Mouse (Mus musculus): ENCODE measurements around the gene Mcm10.

Gene Mcm10

DNA sequence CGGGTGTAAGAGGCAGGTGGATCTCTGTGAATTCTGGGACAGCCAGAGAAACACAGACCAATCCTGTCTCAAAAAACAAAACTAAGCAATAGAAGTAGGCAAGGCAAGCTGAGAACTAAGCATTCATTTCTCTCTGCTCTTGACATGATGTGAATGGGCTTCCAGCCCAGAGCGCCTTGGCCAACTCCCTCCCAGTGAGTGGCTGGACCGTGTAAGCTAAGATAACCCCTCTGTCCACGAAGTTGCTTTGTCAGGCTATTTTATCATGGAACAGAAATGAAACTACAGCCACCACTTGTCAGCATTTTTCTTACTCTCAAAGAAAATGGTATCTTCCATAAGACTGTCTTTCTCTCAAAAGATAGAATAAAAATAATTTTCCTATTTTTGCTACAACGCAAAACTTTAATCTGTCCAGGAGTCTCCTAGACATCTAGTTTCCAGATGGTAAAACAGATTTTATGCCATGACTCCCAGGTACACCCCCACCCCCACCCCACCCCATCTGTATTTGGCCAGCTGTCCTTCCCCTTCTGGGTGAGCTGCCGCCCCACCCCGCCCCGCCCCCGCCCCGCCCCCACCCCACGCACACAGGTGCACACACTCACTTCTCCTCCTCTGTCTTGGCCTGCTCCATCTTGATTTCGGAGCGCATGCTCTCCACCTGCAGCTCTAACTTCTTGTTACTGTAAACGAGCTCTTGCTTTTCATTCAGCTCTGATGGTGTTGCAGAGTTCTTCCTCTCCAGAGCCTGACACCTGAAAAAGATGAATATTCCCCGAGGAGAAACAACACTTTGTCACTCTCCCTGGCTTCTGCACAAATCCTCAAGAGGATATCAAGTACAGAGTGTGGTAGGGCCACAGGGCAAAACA lies 21.2 kb upstream of the Mcm10 start:
- no peak for DNase-seq (ENCODE audit: extremely low read depth, low read depth)

DNA sequence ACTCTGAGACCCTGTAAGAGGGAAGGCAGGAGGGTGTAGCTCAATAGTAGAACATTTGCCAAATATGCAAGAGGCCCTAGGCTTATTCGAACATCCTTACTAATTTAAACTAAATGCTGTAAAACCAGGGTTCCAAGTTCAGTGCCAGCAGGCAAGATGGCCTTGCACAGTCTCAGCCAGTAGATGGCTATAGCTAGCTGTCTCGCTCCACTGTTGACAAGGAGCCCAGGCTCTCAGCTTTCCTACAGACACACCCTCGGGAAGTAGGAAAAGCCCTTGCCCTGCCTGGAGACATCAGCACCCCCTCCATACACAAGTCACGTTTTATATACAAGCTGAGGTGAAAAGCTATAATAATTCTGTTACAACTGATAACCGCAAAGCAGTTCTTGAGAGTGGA lies 20.1 kb upstream of the Mcm10 start:
- DNase-seq (ENCODE audit: extremely low read depth, low read depth) = no peak

DNA sequence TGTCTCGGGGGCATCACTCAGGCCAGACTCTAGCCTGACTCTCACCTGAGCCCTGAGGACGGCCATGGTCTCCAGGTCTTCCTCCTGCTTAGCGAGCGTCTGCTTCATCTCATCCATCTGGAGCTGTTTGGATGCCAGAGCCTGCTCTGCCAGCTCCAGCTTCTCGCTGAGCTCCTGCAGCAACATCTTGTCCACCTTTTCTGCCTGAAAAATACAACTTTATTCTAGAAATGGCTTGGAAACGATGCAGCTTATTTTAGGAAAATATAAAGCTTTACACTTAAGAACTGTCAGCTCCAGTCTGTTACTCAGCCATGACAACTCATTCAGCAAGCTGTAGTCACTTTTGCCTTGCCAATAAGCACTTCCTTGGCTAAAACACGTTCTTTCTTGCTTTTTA lies 18.6 kb upstream of the Mcm10 start:
- no peak for DNase-seq (ENCODE audit: extremely low read depth, low read depth)

DNA sequence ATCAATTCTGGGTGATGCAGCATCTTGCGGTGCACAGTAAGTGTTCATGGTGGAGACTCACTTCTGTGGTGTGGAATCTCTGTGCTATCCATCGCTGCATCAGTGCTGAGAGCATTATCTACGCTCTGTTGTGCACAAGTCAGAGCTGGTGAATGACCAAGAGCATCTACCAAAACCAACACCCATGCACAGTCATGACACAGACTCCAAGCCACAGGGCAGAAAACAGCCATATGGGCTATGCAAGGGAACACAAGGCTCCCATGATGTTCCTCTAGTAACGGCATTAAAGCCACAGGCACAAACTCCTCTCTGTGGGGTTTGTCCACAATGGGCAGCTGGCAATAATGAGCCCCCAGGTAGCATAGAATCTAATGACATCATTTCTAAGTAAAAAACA lies 17.2 kb upstream of the Mcm10 start:
- no peak for DNase-seq (ENCODE audit: extremely low read depth, low read depth)

DNA sequence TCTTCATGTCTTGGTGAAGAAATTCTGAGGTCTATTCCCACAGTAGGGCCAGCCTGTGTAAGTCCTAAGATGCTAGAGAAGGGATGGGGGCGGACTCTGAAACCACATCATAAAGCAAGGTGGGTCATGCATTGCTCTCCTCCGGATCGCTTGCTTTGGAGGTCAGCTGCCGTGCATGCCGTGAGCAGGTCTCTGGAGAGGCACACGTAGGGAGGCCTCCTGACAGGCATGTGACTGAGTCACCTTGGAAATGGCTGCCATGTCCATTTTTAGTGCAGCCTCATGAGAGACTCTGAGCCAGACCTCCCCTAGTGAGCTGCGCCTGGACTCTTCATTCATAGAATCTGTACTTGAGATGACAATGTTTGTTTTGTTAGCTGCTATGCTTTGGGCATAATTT lies 15.5 kb upstream of the Mcm10 start:
- DNase-seq (ENCODE audit: extremely low read depth, low read depth) = no peak

DNA sequence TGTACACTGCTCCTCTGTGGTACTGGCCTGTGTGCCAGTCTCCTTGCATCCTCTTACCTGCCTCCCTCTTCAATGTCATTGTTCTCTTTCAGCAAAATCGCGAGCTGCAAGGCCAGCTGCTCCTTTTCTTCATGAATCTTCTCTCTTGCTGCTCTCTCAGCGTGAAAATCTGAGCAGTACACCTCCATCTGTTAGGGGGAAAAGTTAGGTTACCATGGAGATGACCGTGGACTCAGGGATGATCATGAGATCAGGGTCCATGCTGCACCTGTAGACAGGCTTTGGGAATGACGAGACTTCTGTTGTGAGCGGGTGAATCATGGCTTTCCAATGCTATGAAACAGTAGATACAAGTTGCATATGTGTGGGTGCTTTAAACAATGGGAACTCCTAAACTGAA lies 14.5 kb upstream of the Mcm10 start:
- no peak for DNase-seq (ENCODE audit: extremely low read depth, low read depth)

DNA sequence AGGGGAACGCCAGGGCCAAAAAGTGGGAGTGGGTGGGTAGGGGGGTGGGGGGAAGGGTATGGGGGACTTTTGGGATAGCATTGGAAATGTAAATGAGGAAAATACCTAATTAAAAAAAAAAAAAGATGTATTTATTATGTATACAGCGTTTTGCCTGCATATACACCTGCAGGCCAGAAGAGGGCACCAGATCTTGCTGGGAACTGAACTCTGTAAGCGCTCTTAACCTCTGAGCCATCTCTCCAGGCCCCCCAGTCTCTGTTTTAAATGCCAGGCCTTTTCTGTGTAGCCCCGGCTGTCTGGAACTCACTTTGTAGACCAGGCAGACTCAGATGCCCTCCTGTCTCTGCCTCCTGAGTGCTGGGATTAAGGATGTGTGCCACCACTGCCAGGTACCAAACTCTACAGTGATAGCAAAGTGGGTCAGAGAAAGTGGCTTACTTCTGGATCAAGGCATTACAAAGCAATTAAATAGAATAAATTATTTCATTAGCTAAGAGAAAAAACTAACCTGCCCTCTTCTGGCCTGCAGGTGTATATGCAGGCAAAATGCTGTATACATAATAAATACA lies 12.7 kb upstream of the Mcm10 start:
- DNase-seq (ENCODE audit: extremely low read depth, low read depth) = no peak

DNA sequence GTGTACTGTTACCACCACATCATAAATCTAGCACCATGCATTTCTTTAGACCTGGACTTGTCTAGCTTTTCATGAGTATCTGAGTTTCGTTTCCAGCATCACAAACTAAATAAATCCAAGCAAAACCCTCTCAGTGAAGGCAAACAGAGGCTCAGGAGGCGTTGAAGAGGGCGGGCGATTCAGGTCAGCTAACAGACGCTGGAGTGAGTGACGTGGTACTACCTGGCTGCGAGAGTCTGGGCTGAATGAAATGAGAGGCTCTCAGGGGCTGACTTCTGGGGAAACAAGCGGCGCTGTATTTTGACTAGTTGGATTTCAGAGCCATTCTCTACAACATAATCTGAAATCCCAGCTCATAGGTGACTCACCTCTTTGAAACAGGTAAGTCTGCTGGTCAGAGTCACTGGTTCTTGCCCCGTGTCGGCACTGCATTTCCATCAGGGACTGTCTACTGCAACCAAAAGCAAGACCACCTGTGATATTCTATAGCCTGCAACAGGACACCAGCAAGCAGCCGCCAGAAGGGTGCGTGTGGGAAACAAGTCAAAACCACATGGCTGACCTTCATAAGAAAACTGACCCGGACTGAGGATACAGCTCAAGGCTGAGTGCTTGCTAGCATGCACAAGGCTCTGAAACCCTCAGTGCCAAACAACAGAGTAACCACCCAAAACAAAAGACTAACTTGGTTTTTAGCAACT lies 11.3 kb upstream of the Mcm10 start:
- DNase-seq (ENCODE audit: extremely low read depth, low read depth) = no peak

DNA sequence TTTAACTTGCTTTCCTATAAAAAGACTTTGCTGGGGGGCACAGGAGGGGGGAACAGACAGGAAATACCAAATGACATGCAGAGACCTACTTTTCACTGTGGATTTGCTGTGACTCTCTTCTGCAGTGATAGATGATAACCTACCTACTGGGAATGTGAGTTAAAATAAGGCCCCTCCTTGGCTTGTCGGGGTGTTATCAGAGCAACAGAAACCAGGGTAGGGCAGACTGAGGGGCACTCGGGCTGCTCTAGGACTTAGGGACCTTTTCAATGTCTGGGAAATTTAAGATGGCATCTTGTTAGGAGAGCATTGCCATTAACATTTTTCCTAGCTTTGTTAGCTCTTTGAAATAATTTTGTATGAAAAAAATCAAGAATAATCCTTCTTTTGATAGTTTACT lies 10.7 kb upstream of the Mcm10 start:
- no peak for DNase-seq (ENCODE audit: extremely low read depth, low read depth)

DNA sequence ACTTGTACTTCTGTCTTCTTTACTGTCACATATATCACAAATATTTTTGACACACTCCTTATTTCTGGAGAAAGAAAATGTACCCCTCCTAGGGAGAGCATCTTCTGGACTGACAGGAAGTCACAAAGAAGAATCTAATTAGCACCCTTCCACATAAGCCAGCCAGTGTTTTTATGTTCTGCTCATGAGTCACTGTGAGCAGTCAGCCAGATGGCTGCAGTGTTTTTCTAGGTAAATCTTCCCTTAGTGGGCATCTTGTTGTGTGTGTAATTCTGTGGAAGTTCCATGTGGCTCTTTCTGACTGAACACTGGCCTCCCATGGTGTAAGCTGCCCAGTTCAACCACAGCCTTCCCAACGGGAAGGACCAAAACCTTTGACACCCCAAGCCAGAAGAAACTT lies 7.1 kb upstream of the Mcm10 start:
- no peak for DNase-seq (ENCODE audit: extremely low read depth, low read depth)

DNA sequence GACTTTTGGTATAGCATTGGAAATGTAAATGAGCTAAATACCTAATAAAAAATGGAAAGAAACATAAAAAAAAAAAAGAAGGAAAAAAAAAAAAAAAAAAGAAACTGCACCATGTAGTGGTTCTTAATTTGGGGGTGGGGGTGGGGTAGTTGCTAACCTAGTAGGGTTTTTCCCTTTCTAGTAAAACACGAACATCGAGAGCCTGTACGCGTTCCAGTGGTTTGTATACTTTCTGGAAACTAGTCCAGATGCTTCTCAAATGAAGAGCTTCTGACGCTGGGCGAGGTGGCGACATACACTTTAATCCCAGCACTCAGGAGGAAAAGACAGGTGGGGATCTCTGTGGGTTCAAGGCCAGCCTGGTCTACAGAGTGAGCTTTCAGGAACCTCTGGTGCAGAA lies 4.3 kb upstream of the Mcm10 start:
- no peak for DNase-seq (ENCODE audit: extremely low read depth, low read depth)

DNA sequence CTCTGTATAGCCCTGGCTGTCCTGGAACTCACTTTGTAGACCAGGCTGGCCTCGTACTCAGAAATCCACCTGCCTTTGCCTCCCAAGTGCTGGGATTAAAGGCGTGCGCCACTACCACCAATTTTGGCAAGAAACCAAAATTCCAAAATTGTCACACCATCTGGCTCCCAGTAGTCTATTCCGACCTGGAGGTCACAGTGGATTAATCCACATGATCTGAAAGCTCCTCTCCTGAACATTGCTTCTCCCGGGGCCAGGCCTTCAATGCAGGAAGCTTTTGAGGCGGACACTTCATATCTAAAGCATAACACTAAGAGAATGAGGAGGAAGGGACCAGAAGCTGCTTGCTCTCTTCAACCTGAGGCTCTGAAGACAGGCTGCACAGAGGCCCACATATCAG lies 2.9 kb upstream of the Mcm10 start:
- DNase-seq (ENCODE audit: extremely low read depth, low read depth) = no peak

DNA sequence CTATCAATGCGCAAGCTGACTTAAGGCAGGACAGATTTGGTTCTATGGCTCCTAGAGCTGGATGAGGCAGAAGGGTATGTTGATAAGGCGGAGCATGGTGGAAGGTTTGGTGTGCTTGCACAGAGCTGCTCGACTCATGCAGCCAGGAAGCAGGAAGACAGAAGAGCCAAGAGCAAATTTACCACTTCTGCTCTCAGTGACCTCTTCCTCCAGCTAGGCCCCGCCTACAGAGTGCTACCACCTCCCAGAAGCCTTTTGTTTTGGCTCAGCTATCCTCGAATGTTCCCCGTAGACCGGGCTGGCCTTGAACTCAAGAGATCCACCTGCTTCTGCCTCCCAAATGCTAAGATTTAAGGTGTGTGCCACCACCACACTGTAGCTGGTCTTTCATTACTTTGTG lies 2.0 kb upstream of the Mcm10 start:
- DNase-seq (ENCODE audit: extremely low read depth, low read depth) = peak; percentile 32

DNA sequence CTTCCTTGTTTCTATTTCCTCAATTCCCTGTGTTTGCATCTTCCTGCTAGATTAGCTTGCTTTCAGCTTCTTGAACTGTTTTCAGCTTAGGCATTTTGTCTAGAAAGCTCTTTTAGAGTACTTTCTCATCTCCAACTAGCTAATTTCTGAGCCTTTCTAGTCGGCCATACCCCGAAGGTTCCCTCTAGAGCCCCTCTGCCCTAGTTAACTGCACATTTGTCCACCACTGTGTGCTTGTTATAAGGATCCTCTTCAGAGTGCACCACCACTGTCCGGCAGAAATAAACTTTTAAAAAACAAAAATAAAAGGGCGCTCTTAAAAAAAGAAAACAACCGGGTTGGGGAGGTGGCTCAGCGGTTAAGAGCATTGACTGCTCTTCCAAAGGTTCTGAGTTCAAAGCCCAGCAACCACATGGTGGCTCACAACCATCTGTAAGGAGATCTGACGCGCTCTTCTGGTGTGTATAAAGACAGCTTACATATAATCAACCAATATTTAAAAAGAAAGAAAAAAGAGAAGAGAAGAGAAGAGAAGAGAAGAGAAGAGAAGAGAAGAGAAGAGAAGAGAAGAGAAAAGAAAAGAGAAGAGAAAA lies 597 bp downstream of the Mcm10 start:
- DNase-seq (ENCODE audit: extremely low read depth, low read depth) = peak; percentile 31

DNA sequence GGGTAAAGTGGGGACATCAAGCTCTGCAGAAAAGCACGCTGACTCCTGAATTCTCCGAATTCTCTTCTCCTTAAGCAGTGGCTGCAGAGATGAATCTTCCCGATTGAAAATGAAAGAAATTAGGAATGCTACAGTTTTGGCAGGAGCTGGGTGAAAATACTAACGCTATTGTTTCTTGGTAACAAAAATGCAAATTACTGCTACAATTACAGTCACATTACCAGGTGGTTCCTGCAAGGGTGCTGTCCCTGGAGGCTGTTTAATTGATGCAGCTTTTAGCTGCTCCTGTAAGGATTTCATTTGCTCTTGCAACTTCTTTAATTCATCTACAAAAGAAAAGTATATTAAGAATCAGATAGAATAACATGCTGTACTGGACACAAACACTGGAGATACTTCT lies 5.5 kb downstream of the Mcm10 start:
- no peak for DNase-seq (ENCODE audit: extremely low read depth, low read depth)

DNA sequence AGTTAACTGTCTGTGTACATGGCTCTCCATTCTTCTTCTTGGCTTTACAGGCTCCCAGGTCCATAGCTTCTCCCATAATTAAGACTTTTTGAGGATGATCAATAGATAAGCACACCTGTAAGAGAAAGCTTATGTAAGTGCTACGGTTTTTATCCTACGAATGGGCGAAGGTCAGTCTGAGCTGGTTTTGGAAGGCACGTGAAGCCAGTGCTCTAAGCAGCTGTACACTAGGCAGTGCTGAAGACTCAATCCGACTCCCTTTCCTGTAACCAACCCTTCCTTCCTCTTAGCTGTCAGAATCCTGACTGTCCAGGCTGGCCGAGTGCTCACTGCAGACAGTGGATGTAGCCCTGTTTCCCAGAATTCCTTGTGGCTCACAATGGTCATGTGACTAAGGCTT lies 11.3 kb downstream of the Mcm10 start:
- no peak for DNase-seq (ENCODE audit: extremely low read depth, low read depth)

DNA sequence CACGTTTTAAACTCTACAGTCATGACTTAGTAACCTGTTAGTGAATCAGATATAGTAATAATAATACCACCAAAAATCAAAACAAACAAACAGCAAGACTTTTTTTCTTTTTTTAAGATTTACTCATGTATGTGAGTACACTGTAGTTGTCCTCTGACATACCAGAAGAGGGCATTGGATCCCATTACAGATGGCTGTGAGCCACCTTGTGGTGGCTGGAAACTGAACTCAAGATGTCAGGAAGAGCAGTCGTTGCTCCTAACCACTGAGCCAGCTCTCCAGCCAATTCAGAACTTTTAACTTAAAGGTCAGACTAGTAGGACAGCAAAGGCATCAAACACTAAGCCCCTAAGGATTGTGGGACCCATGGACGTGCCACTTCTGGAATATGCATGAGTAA lies 13.7 kb downstream of the Mcm10 start:
- DNase-seq (ENCODE audit: extremely low read depth, low read depth) = no peak

DNA sequence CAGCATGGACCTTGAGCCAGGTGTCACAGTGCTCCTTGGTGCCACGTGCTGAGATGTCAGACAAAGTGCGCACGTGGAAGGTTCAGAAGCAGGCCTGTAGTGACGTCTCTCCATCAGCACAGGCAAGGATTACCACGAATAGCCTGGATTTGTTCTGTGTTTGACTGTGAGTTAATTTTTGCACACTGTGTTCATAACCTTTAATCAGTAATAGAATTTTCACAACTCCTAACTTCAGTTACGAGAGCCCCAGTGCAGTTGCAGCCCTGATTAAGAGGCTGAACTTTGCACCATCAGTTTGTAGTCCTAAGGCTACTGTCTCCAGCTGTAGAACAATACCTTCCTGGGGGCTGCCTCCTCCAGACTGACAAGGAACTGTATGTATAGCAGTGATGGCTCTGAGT lies 16.2 kb downstream of the Mcm10 start:
- DNase-seq (ENCODE audit: extremely low read depth, low read depth) = no peak

DNA sequence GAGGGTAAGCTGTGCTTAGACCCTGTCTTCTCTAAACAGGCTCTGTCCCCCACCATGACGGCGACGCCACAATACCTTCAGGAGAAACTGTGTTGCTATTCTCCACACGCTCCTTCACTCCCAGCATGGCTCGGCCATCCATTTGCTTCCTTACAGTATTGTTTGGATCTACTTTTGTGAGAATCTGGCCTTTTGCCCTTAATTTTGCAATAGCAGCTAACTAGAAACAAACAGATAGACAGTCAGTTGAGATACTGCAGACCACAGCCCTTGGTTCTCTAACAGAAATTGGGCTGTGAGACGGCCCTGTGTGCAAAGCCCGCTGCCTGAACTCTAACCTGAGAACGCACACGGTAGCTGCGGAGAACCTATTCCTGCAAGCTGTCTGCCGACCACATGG lies 16.9 kb downstream of the Mcm10 start:
- DNase-seq (ENCODE audit: extremely low read depth, low read depth) = no peak

DNA sequence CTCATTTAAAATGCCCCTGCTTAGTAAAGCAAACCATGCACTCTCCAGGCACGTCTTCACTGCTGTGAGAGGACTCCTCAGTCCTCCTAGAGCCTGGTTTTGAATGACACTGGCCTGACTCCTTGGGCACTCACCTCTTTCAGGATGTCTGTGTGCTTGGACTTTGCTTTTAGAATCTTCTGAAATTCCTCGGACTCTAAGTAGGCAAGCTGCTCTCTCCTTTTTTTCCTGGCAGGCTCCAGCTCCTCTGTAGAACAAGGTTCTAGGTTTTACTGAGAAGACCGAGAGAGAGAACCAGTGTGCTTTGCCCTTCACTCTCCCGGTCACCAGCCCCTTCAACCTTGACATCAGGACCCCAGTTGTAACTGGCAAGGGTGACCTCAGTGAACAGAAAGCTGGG lies 18.2 kb downstream of the Mcm10 start:
- no peak for DNase-seq (ENCODE audit: extremely low read depth, low read depth)

DNA sequence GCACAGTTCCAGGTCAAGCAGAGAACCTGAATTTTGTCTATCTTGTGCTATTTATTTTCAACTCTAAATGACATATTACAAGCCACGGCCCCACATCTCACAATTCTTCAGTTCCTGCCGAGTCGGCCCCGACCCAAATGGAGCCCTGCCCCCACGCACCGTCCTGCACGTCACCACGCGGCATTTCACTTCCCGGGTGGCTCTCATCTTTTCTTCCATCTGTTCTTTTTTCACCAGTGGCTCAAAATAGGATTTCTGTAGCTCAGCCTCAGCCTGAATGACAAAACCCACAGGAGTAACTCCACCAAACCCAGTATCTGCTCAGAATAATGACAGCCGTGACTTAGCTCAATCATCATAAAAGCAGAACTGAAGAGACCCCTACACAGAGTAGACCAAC lies 19.0 kb downstream of the Mcm10 start:
- DNase-seq (ENCODE audit: extremely low read depth, low read depth) = no peak

DNA sequence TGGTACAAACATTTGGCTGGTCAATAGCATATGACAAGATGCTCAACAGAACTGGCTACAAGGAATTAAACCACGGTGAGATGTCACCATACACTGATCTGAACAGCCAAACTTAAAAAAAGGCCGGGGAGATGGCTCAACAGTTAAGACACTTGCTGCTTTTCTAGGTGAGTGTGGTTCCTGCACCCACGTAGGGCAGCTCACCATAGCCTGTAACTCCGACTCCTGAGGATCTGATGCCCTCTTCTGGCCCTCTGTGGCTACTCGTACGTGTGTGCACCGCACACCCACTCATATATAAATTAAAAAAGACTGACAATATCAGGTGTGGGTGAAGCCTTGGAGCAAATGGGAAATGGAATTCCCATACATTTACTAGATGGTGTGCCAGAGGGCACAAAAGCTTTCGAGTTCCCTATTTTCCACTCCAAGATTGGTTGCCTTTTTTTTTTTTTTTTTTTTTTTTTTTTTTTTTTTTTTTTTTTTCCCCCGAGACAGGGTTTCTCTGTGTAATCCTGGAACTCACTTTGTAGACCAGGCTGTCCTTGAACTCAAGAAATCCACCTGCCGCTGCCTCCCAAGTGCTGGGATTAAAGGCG lies 23.7 kb downstream of the Mcm10 start:
- no peak for DNase-seq (ENCODE audit: extremely low read depth, low read depth)

Data from MEL-GATA-1-ER (cell line).